Mouse (Mus musculus): ENCODE results near the gene Olfr739.

Gene Olfr739

GRCm38 (mm10) chr14:50418326-50418725 is at the start of gene Olfr739:
Olfr739 (plus strand) TSS chr14:50418626.
- DNase-seq (ENCODE audit: inconsistent age in 2 of 2, low spot score in 1 of 2): no peak

GRCm38 (mm10) chr14:50380863-50381262 is 37.6 kb upstream of the Olfr739 start, which contains the start of gene Olfr736:
Olfr736 (plus strand) TSS chr14:50381163.
- DNase-seq (ENCODE audit: inconsistent age in 2 of 2, low spot score in 1 of 2): no peak

DNA sequence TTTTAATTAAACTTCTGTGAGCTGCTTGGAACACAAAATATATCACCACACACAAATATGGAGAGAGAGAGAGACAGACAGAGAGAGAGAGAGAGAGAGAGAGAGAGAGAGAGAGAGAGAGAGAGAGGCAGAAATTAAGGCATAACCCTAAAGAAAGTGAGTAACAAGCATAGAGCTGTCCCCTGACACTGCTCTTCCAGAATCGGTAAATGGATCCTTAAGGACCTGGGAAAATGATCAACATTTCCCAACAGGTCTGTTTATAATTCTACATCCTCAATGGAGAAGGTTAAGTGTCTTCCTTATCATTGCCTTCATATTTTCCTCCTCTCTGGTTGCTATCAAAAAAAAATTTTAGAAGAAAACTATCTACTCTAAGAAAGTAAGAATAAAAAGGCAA is 11.2 kb upstream of the Olfr739 start, which contains the start of gene Olfr738:
Olfr738 (plus strand) TSS at position 301 of the 400 bp plus-strand sequence.
- no peak for DNase-seq (ENCODE audit: inconsistent age in 2 of 2, low spot score in 1 of 2)

DNA sequence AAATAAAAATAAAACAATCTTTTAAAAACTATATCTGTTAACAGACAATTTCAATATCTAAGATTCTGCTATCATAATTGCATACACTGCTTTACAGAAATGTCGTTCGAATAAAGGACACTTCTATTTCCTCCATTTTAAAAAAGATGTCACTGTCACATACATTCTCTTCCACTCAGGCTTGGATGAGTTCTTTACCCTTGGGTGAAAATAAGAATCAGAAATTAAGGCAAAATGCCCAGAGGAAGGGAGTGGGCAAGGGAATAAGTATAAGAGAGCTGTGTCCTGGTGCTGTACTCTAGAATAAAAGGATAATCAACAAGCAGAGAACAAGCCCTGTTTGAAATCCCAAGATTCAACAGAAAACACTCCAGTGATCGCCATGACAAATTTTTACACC is 26.8 kb downstream of the Olfr739 start, which contains the start of gene Olfr740:
Olfr740 (plus strand) TSS at position 301 of the 400 bp plus-strand sequence.
- no peak for DNase-seq (ENCODE audit: inconsistent age in 2 of 2, low spot score in 1 of 2)

GRCm38 (mm10) chr14:50472438-50472837 is 54.0 kb downstream of the Olfr739 start, which contains the start of gene Olfr741:
Olfr741 (plus strand) TSS chr14:50472738.
- DNase-seq (ENCODE audit: inconsistent age in 2 of 2, low spot score in 1 of 2): no peak

All from adrenal gland, adult (tissue).